ENCODE assay signal across 27 mouse cellular contexts in the genomic region with DNA sequence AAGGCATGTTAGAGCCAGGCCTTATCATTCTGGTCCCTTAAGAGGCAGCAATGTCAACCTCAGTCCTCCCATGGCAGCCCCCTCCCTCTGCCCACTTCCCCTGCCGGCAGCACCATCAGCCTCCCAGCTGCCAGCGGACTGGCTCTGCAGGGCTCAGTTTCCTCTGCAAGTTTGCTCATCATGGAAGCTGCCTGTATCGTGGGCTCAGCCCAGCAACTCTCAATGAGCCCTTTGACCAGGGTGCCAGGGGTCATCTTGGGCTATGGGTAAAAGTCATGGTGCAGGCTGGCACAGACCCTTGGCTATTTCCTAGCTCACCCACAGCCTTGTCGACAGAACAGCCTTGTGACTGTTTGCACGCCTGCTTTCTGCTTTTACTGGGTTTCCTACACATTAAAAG. TPM values are rescaled to one million over a fixed set of nuclear protein-coding genes. Genes with fewer than 3 reads are reported as not detected.
DNase-seq lines count a peak whose midpoint lies in the region; ATAC-seq and TF ChIP-seq lines count a peak whose summit lies in the region.
"Had no signal": no experiment of that assay in that cellular context is flagged by ENCODE, and none has a peak within 500 bp of the region (broad histone marks: within the 10 kb centered on the region; RNA-seq: fewer than 3 reads in every experiment).

No protein-coding gene starts in this region.

- H3K4me1 ChIP-seq in heart, adult 2 months (ENCODE audit: control insufficient read depth, insufficient read depth, low read length), result peaks cover 20% of the 10 kb centered on the region
- peaks cover 25 to 39% of the 10 kb centered on the region in 2 experiments for H3K4me1 ChIP-seq in heart, embryonic 14.5 days (ENCODE audit: control insufficient read depth in 2 of 2, insufficient read depth in 2 of 2, low read length in 2 of 2)
- H3K4me1 ChIP-seq in neural tube, embryonic 12.5 days, result peaks cover 6% of the 10 kb centered on the region; the same call in 1 of the 2 replicates
- peaks cover 10% of the 10 kb centered on the region for H3K4me1 ChIP-seq in neural tube, embryonic 15.5 days
- H3K4me1 ChIP-seq: intestine, embryonic 15.5 days; limb, embryonic 12.5 days; liver, embryonic 15.5 days had no signal

- H3K9ac ChIP-seq in heart, adult 2 months (ENCODE audit: low read depth, low read length), result no peak overlapping the region
- peak overlapping the region; percentile 35; the same call in 1 of the 2 replicates for H3K9ac ChIP-seq in heart, embryonic 14.5 days (ENCODE audit: low read length)
- no peak overlapping the region for H3K9ac ChIP-seq in neural tube, embryonic 12.5 days
- no peak overlapping the region for H3K9ac ChIP-seq in neural tube, embryonic 15.5 days (replicated peaks)
- H3K9ac ChIP-seq: intestine, embryonic 15.5 days; limb, embryonic 12.5 days; liver, embryonic 15.5 days; lung, embryonic 14.5 days; midbrain, embryonic 15.5 days had no signal

- H3K4me2 ChIP-seq in heart, embryonic 14.5 days (ENCODE audit: low read length), result no peak overlapping the region
- H3K4me2 ChIP-seq in neural tube, embryonic 12.5 days (replicated peaks), result no peak overlapping the region
- H3K4me2 ChIP-seq in neural tube, embryonic 15.5 days, result no peak overlapping the region
- H3K4me2 ChIP-seq: intestine, embryonic 15.5 days; limb, embryonic 12.5 days; liver, embryonic 15.5 days; lung, embryonic 14.5 days; midbrain, embryonic 15.5 days had no signal

- no peaks in the 10 kb centered on the region for H3K9me3 ChIP-seq in heart, embryonic 14.5 days (ENCODE audit: control insufficient read depth, low read length)
- no peaks in the 10 kb centered on the region for H3K9me3 ChIP-seq in neural tube, embryonic 12.5 days
- H3K9me3 ChIP-seq in neural tube, embryonic 15.5 days (replicated peaks), result no peaks in the 10 kb centered on the region
- H3K9me3 ChIP-seq: intestine, embryonic 15.5 days; limb, embryonic 12.5 days; liver, embryonic 15.5 days; midbrain, embryonic 10.5 days; midbrain, embryonic 15.5 days had no signal

- ATAC-seq in heart, embryonic 14.5 days (ENCODE audit: insufficient number of reproducible peaks, insufficient read depth, low FRiP score, low read depth), result no peak
- no peak for ATAC-seq in neural tube, embryonic 12.5 days (ENCODE audit: low FRiP score, low read depth)
- no peak for ATAC-seq in neural tube, embryonic 15.5 days (ENCODE audit: low FRiP score)
- ATAC-seq: forebrain, embryonic 16.5 days; hindbrain, embryonic 16.5 days; intestine, embryonic 15.5 days; midbrain, embryonic 15.5 days had no signal

- intact Hi-C loops in heart, adult 2 months (cut with DNase I), result no loop called here
- intact Hi-C loops in heart, postnatal 36 days (cut with DNase I), result no loop called here

- H3K36me3 ChIP-seq in heart, adult 2 months (ENCODE audit: control insufficient read depth, insufficient read depth, low read length), result peaks cover 12% of the 10 kb centered on the region
- no peaks in the 10 kb centered on the region for H3K36me3 ChIP-seq in heart, embryonic 14.5 days (ENCODE audit: control insufficient read depth, insufficient read depth, low read length)
- no peaks in the 10 kb centered on the region for H3K36me3 ChIP-seq in neural tube, embryonic 12.5 days
- H3K36me3 ChIP-seq in neural tube, embryonic 15.5 days, result no peaks in the 10 kb centered on the region
- H3K36me3 ChIP-seq: intestine, embryonic 15.5 days; limb, embryonic 12.5 days; liver, embryonic 15.5 days; midbrain, embryonic 10.5 days; midbrain, embryonic 15.5 days had no signal

- TF ChIP-seq POLR2A in heart, adult 2 months (IDR thresholded peaks at IDR 0.05; ENCODE audit: insufficient read depth, low read depth, low read length), result no peak

- no peak overlapping the region for H3K4me3 ChIP-seq in heart, adult 2 months
- H3K4me3 ChIP-seq in heart, embryonic 14.5 days (ENCODE audit: control insufficient read depth in 1 of 2, insufficient read depth in 1 of 2, low read depth in 1 of 2, low read length in 2 of 2), result no peak overlapping the region
- H3K4me3 ChIP-seq in neural tube, embryonic 12.5 days, result no peak overlapping the region
- H3K4me3 ChIP-seq in neural tube, embryonic 15.5 days (replicated peaks), result no peak overlapping the region
- H3K4me3 ChIP-seq: erythroblast, embryonic 14.5 days; intestine, embryonic 15.5 days; limb, embryonic 12.5 days; liver, embryonic 15.5 days; midbrain, embryonic 10.5 days; midbrain, embryonic 15.5 days had no signal

- TF ChIP-seq CTCF in heart, adult 2 months (IDR thresholded peaks at IDR 0.05), result no peak

- WGBS in heart, adult 2 months, result 59% methylated on average over 5 of the region's 5 CpGs
- WGBS in heart, embryonic 14.5 days, result 33% methylated on average over 5 of the region's 5 CpGs
- WGBS in neural tube, embryonic 12.5 days, result 75% methylated on average over 5 of the region's 5 CpGs
- WGBS in neural tube, embryonic 15.5 days, result 78% methylated on average over 5 of the region's 5 CpGs

- TF ChIP-seq EP300 in heart, adult 2 months (IDR thresholded peaks at IDR 0.05; ENCODE audit: insufficient read depth, low read depth, low read length), result no peak

- peak overlapping the region; percentile 48 for H3K27ac ChIP-seq in heart, adult 2 months
- H3K27ac ChIP-seq in heart, embryonic 14.5 days (replicated peaks in 1 of 2; ENCODE audit: control insufficient read depth in 1 of 2, insufficient read depth in 1 of 2, low read depth in 2 of 2, low read length in 2 of 2), result peak overlapping the region; percentile 40 to 89; a peak in 2 of 4 replicates
- 0 out of 2 replicates have a peak overlapping the region, but pooled peaks have one; percentile 1 for H3K27ac ChIP-seq in neural tube, embryonic 12.5 days
- no peak overlapping the region for H3K27ac ChIP-seq in neural tube, embryonic 15.5 days (replicated peaks)
- H3K27ac ChIP-seq: intestine, embryonic 15.5 days; kidney, postnatal 0 days; limb, embryonic 12.5 days; liver, embryonic 15.5 days; midbrain, embryonic 10.5 days; midbrain, embryonic 15.5 days; stomach, postnatal 0 days had no signal

- DNase-seq in heart, adult 2 months, result no peak
- no peak for DNase-seq in heart, postnatal 36 days
- no peak for DNase-seq in heart, adult 18-20 months
- no peak for DNase-seq in adrenal gland, postnatal 14 days
- DNase-seq: adrenal gland, postnatal 36 days; B cell, adult 2 months; cerebellum, adult 9-11 months; kidney, adult 2 months; kidney, postnatal 4 days; right cerebral cortex, adult 18-20 months; spleen, adult 18-20 months; thymus, adult 18-20 months; thymus, postnatal 25 days had no signal

- H3K79me2 ChIP-seq in heart, adult 2 months (replicated peaks; ENCODE audit: control insufficient read depth, insufficient read depth, low read length), result no peaks in the 10 kb centered on the region

- H3K27me3 ChIP-seq in heart, adult 2 months (ENCODE audit: control insufficient read depth, insufficient read depth, low read length), result no peaks in the 10 kb centered on the region
- no peaks in the 10 kb centered on the region for H3K27me3 ChIP-seq in heart, embryonic 14.5 days (ENCODE audit: control insufficient read depth, insufficient read depth, low read length)
- no peaks in the 10 kb centered on the region for H3K27me3 ChIP-seq in neural tube, embryonic 12.5 days (replicated peaks)
- no peaks in the 10 kb centered on the region for H3K27me3 ChIP-seq in neural tube, embryonic 15.5 days (replicated peaks)
- H3K27me3 ChIP-seq: intestine, embryonic 15.5 days; limb, embryonic 12.5 days; midbrain, embryonic 15.5 days had no signal

RNA-seq across cellular contexts. Expression of a gene that starts 14.4 kb away (rescaled TPM):
- 1 to 10 TPM; 5.3 to 6.4 TPM for total RNA-seq in heart, adult 2 months (2021)
- 9.9 and 11.1 TPM in 2 replicates for polyA plus RNA-seq in heart, adult 2 months (2012; rRNA removed)
- 1 to 10 TPM; 6.3 to 6.4 TPM for total RNA-seq in heart, postnatal 36 days (2021)
- polyA plus RNA-seq in heart, embryonic 14.5 days (2014; fragmentation: Nextera tagmentation; extraction: Ambion mirVana), result 4.4 and 5.6 TPM in 2 replicates
- total RNA-seq in heart, adult 18-20 months (2021), result 10 to 100 TPM in 1 of 2 experiments, 1 to 10 TPM in 1; 5.2 to 11.0 TPM
- polyA plus RNA-seq in neural tube, embryonic 12.5 days (2016; fragmentation: Nextera tagmentation; extraction: Ambion mirVana), result 31.2 and 34.7 TPM in 2 replicates
- polyA plus RNA-seq in neural tube, embryonic 15.5 days (2015; fragmentation: Nextera tagmentation; extraction: Ambion mirVana), result 27.2 and 33.6 TPM in 2 replicates
- 5.4 and 7.0 TPM in 2 replicates for total RNA-seq in adrenal gland, postnatal 14 days (2021)
- polyA plus RNA-seq: erythroblast, embryonic 14.5 days had no signal

RNA-seq across cellular contexts. Expression of a gene that starts 58.0 kb away (rescaled TPM):
- 1 to 10 TPM; 8.3 to 9.7 TPM for total RNA-seq in heart, adult 2 months (2021)
- 7.0 and 14.0 TPM in 2 replicates for polyA plus RNA-seq in heart, adult 2 months (2012; rRNA removed)
- 1 to 10 TPM; 6.5 to 8.3 TPM for total RNA-seq in heart, postnatal 36 days (2021)
- 7.8 and 8.7 TPM in 2 replicates for polyA plus RNA-seq in heart, embryonic 14.5 days (2014; fragmentation: Nextera tagmentation; extraction: Ambion mirVana)
- 10 to 100 TPM in 1 of 2 experiments, 1 to 10 TPM in 1; 8.7 to 10.0 TPM for total RNA-seq in heart, adult 18-20 months (2021)
- polyA plus RNA-seq in neural tube, embryonic 12.5 days (2016; fragmentation: Nextera tagmentation; extraction: Ambion mirVana), result 12.7 and 13.4 TPM in 2 replicates
- polyA plus RNA-seq in neural tube, embryonic 15.5 days (2015; fragmentation: Nextera tagmentation; extraction: Ambion mirVana), result 20.0 and 21.3 TPM in 2 replicates
- 4.9 and 6.0 TPM in 2 replicates for total RNA-seq in adrenal gland, postnatal 14 days (2021)
